Mouse (Mus musculus) myocyte (in vitro differentiated cells): ENCODE measurements around the gene Gm21190.
"Not testable (repeated sequence)": the region's sequence is repeated elsewhere in the genome, so short reads cannot be mapped to it uniquely, and the experiment has no call there.

Source experiments
- MYOD1 ChIP-seq, 3 experiments: IDR thresholded peaks; one replicate each; pipeline ENCODE4 v1.6.1; 2011; ENCODE audit warnings: control low read depth in 2 of 3, low read depth in 2 of 3, mild to moderate bottlenecking in 2 of 3, moderate library complexity in 1 of 3; ENCODE audit not compliant: insufficient read length in 2 of 3, control insufficient read depth in 1 of 3
- MYOG ChIP-seq, 3 experiments: IDR thresholded peaks; one replicate each; pipeline ENCODE4 v1.6.1; 2011; ENCODE audit warnings: control low read depth in 2 of 3, low read depth in 2 of 3, mild to moderate bottlenecking in 2 of 3; ENCODE audit not compliant: insufficient read length in 2 of 3, control insufficient read depth in 1 of 3, insufficient read depth in 1 of 3
- POLR2A ChIP-seq: IDR thresholded peaks from one replicate; pipeline ENCODE4 v1.6.1; 2011; ENCODE audit warnings: low read depth, mild to moderate bottlenecking, control low read depth, moderate library complexity; ENCODE audit not compliant: insufficient read length

DNA sequence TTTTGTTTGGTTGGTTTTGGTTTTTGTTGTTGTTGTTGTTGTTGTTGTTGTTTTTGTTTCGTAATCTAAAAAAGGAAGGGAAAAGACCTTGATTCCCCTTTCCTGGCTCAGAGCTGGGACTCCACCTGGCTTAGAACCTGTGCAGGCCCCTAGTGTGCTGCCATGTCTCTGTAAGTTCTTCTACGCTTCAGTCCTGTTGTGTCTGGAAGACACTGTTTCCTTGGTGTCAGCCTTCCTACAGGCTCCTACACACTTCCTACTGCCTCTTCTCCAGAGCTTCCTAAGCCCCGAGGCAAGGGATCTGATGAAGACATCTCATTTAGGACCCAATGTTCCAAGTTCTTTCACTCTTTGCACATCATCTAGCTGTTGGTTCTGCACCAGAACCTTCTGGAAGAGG lies 30.7 kb downstream of the Gm21190 start:
- not testable (repeated sequence) for TF ChIP-seq MYOD1 (IDR thresholded peaks at IDR 0.05; ENCODE audit: control insufficient read depth in 1 of 3, insufficient read length in 2 of 3, low read depth in 2 of 3); MYOG (IDR thresholded peaks at IDR 0.05; ENCODE audit: control insufficient read depth in 1 of 3, insufficient read depth in 1 of 3, insufficient read length in 2 of 3, low read depth in 2 of 3); POLR2A
